ENCODE assay signal across 8 mouse cellular contexts in the genomic region with DNA sequence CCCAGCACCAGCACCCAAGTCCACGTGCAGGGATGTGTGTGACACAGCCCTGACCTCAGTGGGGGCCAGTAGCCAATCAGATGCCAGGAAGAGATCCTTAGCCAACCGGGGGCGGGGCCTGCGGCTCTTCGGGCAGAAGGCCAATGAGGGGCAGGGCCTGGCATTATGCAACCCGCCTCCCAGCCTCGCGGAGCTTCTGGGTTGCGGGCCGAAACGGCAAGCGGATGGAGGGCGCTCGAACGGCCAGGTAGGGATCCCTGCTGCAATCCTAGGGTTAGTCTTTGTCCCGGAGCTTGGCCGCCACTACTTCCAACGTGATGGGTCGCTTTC. TPM values are rescaled to one million over a fixed set of nuclear protein-coding genes. Genes with fewer than 3 reads are reported as not detected.
A peak's percentile ranks its signal among the peaks of the same experiment; 100 is the strongest.
DNase-seq lines count a peak whose midpoint lies in the region; ATAC-seq lines count a peak whose summit lies in the region.

No protein-coding gene starts in this region.

- H3K27me3 ChIP-seq in intestine, embryonic 14.5 days (replicated peaks; ENCODE audit: control insufficient read depth, insufficient read depth, low read length): no peaks in the 10 kb centered on the region

- H3K4me1 ChIP-seq in intestine, embryonic 14.5 days (replicated peaks; ENCODE audit: control insufficient read depth, insufficient read depth, low read length): peaks cover 43% of the 10 kb centered on the region

- peaks cover 32% of the 10 kb centered on the region for H3K36me3 ChIP-seq in intestine, embryonic 14.5 days (ENCODE audit: control insufficient read depth, insufficient read depth, low read length)

- H3K4me2 ChIP-seq in intestine, embryonic 14.5 days (ENCODE audit: low read length): peak overlapping the region; percentile 98

- no peaks in the 10 kb centered on the region for H3K9me3 ChIP-seq in intestine, embryonic 14.5 days (ENCODE audit: control insufficient read depth, low read length)

- H3K9ac ChIP-seq in intestine, embryonic 14.5 days (ENCODE audit: low read length): peak overlapping the region; percentile 51

- H3K4me3 ChIP-seq in intestine, embryonic 14.5 days (ENCODE audit: low read depth, low read length): peak overlapping the region; percentile 46

- DNase-seq in adipocyte (ENCODE audit: low spot score): peak; percentile 97
- DNase-seq in embryo, embryonic 10 days (ENCODE audit: low spot score): peak; percentile 93
- DNase-seq in gastrocnemius, postnatal 10 days: peak; percentile 94
- DNase-seq in intestine, embryonic 14.5 days (ENCODE audit: low spot score): peak; percentile 94
- peak; percentile 95 to 98 for DNase-seq in left cerebral cortex, postnatal 14 days (ENCODE audit: low spot score in 2 of 2)
- DNase-seq in right cerebral cortex, postnatal 14 days: peak; percentile 95
- DNase-seq in urinary bladder, postnatal 25 days (ENCODE audit: low spot score): peak; percentile 98

- H3K27ac ChIP-seq in intestine, embryonic 14.5 days (ENCODE audit: low read depth): peak overlapping the region; percentile 92

- intact Hi-C loops in left cerebral cortex, postnatal 14 days (cut with DNase I): loop anchor here (5.0 kb wide), 1 partner anchor 319 kb away; no protein-coding TSS in a partner anchor

- peak; percentile 12 for ATAC-seq in intestine, embryonic 14.5 days (replicated peaks; ENCODE audit: low FRiP score, low TSS enrichment, low read depth)
- peak; percentile 43 for ATAC-seq in megakaryocyte-erythroid progenitor cell, adult 5-6 weeks (replicated peaks; ENCODE audit: low FRiP score, low TSS enrichment, poor library complexity, severe bottlenecking)

- under 1% methylated on average over 19 of the region's 19 CpGs for WGBS in intestine, embryonic 14.5 days

RNA-seq across cellular contexts. Expression of a gene that starts 3.7 kb away (rescaled TPM):
- 10 to 100 TPM; 17.5 to 78.6 TPM for total RNA-seq in gastrocnemius, postnatal 10 days (2021)
- polyA plus RNA-seq in intestine, embryonic 14.5 days (2014; fragmentation: Nextera tagmentation; extraction: Ambion mirVana): 10.5 and 13.4 TPM in 2 replicates
- total RNA-seq in left cerebral cortex, postnatal 14 days (2021): 100 to 1,000 TPM in 1 of 2 experiments, 10 to 100 TPM in 1; 90.4 to 112 TPM
- 11.3 and 17.6 TPM in 2 replicates for total RNA-seq in megakaryocyte-erythroid progenitor cell, adult 5-6 weeks (2014; fragmentation: Nextera tagmentation)
- 4.7 and 12.5 TPM in 2 replicates for total RNA-seq in megakaryocyte-erythroid progenitor cell, adult 5-6 weeks (2017)

RNA-seq across cellular contexts. Expression of a gene that starts 10.4 kb away (rescaled TPM):
- 10 to 100 TPM; 52.4 to 55.8 TPM for total RNA-seq in gastrocnemius, postnatal 10 days (2021)
- 76.7 TPM in 2 replicates for polyA plus RNA-seq in intestine, embryonic 14.5 days (2014; fragmentation: Nextera tagmentation; extraction: Ambion mirVana)
- total RNA-seq in left cerebral cortex, postnatal 14 days (2021): 1,000 to 10,000 TPM; 1,220 to 1,271 TPM
- 46.7 and 60.3 TPM in 2 replicates for total RNA-seq in megakaryocyte-erythroid progenitor cell, adult 5-6 weeks (2014; fragmentation: Nextera tagmentation)
- 7.5 and 15.7 TPM in 2 replicates for total RNA-seq in megakaryocyte-erythroid progenitor cell, adult 5-6 weeks (2017)

RNA-seq across cellular contexts. Expression of a gene that starts 21.5 kb away (rescaled TPM):
- total RNA-seq in gastrocnemius, postnatal 10 days (2021): not detected
- polyA plus RNA-seq in intestine, embryonic 14.5 days (2014; fragmentation: Nextera tagmentation; extraction: Ambion mirVana): 0.28 and 0.32 TPM in 2 replicates
- total RNA-seq in left cerebral cortex, postnatal 14 days (2021): under 1 TPM; 0.55 to 0.70 TPM
- total RNA-seq in megakaryocyte-erythroid progenitor cell, adult 5-6 weeks (2014; fragmentation: Nextera tagmentation): not detected in 2 replicates
- total RNA-seq in megakaryocyte-erythroid progenitor cell, adult 5-6 weeks (2017): not detected in 2 replicates

RNA-seq across cellular contexts. Expression of a gene that starts 23.7 kb away (rescaled TPM):
- total RNA-seq in gastrocnemius, postnatal 10 days (2021): under 1 TPM; 0.27 to 0.49 TPM
- 0.19 and 0.30 TPM in 2 replicates for polyA plus RNA-seq in intestine, embryonic 14.5 days (2014; fragmentation: Nextera tagmentation; extraction: Ambion mirVana)
- under 1 TPM; 0.27 to 0.51 TPM for total RNA-seq in left cerebral cortex, postnatal 14 days (2021)
- not detected in 2 replicates for total RNA-seq in megakaryocyte-erythroid progenitor cell, adult 5-6 weeks (2014; fragmentation: Nextera tagmentation)
- not detected in 2 replicates for total RNA-seq in megakaryocyte-erythroid progenitor cell, adult 5-6 weeks (2017)

RNA-seq across cellular contexts. Expression of a gene that starts 27.0 kb away (rescaled TPM):
- under 1 TPM in 1 of 2 experiments, not detected in 1; 0.27 TPM for total RNA-seq in gastrocnemius, postnatal 10 days (2021)
- 0.18 and 0.71 TPM in 2 replicates for polyA plus RNA-seq in intestine, embryonic 14.5 days (2014; fragmentation: Nextera tagmentation; extraction: Ambion mirVana)
- total RNA-seq in left cerebral cortex, postnatal 14 days (2021): 1 to 10 TPM; 3.7 to 5.7 TPM
- total RNA-seq in megakaryocyte-erythroid progenitor cell, adult 5-6 weeks (2014; fragmentation: Nextera tagmentation): not detected in 2 replicates
- not detected in 2 replicates for total RNA-seq in megakaryocyte-erythroid progenitor cell, adult 5-6 weeks (2017)

Comparison
In these comparisons a context has a peak if more than half of its experiments do, and no peak if none do; other contexts are left out.
1. Peak in every context shown above with its lines: DNase-seq, ATAC-seq, H3K4me3 ChIP-seq and H3K27ac ChIP-seq.
2. RNA of a gene that starts 10.4 kb away (total RNA-seq): 1,220 to 1,271 TPM in left cerebral cortex, postnatal 14 days; 7.5 to 60.3 TPM in megakaryocyte-erythroid progenitor cell, adult 5-6 weeks and 52.4 to 55.8 TPM in gastrocnemius, postnatal 10 days; every median in the first group is over 10 times any median in the second.